Mouse (Mus musculus): ENCODE measurements around the gene Hadha. TPM values are rescaled to one million over a fixed set of nuclear protein-coding genes. Genes with fewer than 3 reads are reported as not detected.

Hadha gene
- polyA plus RNA-seq, 1 experiment, result 64.9 TPM

GRCm38 (mm10) chr5:30094399-30094798, 60.6 kb downstream of the Hadha start:
- H3K4me1 ChIP-seq (ENCODE audit: control insufficient read depth, insufficient read depth, low read length), result no peaks in the 10 kb centered on the region
- no peak for TF ChIP-seq POLR2A (IDR thresholded peaks at IDR 0.05; ENCODE audit: extremely low read depth, insufficient read depth, low read length)
- TF ChIP-seq CTCF (IDR thresholded peaks at IDR 0.05; ENCODE audit: extremely low read depth, insufficient read depth, low read length), result no peak
- no peak overlapping the region for H3K4me3 ChIP-seq (ENCODE audit: insufficient read depth, low read length)
- no peak overlapping the region for H3K27ac ChIP-seq (ENCODE audit: insufficient read depth, low read length)

DNA sequence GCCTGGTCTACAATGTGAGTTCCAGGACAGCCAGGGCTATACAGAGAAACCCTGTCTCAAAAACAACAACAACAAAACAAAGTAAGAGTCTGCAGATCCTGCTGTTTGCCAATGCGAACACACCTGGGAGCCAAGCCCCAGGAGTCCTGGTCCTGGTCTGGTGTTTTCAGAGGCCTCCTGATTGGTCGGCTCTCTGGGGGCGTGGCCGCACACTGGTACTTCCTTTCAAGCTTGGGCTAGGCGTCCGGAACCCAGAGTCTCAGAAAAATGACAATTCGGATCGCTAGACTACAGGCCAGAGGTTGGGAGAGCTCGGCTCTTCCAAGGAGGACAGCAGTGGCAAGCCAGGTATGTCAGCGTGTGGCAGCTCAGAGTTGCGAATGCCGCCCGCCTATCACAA, 62.3 kb downstream of the Hadha start:
- Histone ChIP-seq H3K4me1 (ENCODE audit: control insufficient read depth, insufficient read depth, low read length) (no peaks in the 10 kb centered on the region), H3K27ac (ENCODE audit: insufficient read depth, low read length) (no peak overlapping the region), H3K4me3 (ENCODE audit: insufficient read depth, low read length) (no peak overlapping the region)
- TF ChIP-seq CTCF (IDR thresholded peaks at IDR 0.05; ENCODE audit: extremely low read depth, insufficient read depth, low read length) (no peak), POLR2A (IDR thresholded peaks at IDR 0.05; ENCODE audit: extremely low read depth, insufficient read depth, low read length) (no peak)

DNA sequence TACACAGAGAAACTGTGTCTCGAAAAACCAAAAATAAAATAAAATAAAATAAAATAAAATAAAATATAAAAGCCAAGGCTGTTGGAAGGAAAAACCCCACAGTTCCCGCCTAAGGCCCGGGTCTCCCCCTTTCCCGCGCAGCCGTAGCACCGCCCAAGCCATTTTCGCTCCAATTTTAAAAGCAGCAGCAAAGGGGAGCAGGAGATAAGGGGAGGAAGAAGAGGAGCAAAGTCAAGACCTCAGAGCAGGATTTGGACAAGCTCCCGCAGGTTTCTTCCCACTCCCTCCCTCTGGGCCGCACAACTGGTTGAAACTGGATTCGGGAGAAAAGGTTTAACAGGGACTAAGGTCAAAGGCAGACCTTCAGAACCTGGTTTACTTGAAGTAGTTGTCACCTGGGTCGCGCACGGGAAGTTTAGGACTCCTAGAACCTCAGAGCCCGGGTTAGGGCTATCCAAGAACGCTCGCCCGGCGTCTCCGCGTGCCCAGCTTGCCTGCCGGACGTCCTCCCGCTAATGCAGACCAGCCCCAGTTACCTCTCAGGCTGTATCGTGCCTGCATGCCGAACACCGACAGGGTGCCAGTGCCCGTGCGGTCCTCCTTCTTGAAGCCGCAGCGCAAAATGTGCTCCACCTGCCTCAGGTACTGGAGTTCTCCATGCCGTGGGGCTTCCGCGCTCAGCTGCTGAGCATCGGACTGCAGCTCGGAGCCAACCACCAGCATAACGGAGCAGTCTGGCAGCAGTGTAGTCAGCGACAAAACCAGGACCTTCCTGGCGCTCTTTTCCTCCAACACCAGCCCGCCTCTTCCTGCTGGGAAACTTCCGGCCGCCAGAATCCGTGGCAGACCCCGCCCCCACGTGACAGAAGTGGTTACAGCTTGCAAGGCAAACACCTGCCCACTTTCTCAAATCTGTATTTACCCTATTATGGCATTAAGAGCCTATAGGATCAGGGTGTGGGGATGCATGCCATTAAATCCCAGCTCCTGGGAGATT, 81.8 kb downstream of the Hadha start, which contains the start of gene Tyms:
Gene Tyms (minus strand): TSS at position 793 of the 997 bp plus-strand sequence.
- Histone ChIP-seq H3K4me1 (ENCODE audit: control insufficient read depth, insufficient read depth, low read length) (no peaks in the 10 kb centered on the region), H3K4me3 (ENCODE audit: insufficient read depth, low read length) (peak within 1 kb of the TSS; percentile 60), H3K27ac (ENCODE audit: insufficient read depth, low read length) (no peak within 1 kb of the TSS)
- peak; percentile 47; the same call in 1 of the 2 replicates for TF ChIP-seq POLR2A (IDR thresholded peaks at IDR 0.05; ENCODE audit: extremely low read depth, insufficient read depth, low read length)
- no peak for TF ChIP-seq CTCF (IDR thresholded peaks at IDR 0.05; ENCODE audit: extremely low read depth, insufficient read depth, low read length)

DNA sequence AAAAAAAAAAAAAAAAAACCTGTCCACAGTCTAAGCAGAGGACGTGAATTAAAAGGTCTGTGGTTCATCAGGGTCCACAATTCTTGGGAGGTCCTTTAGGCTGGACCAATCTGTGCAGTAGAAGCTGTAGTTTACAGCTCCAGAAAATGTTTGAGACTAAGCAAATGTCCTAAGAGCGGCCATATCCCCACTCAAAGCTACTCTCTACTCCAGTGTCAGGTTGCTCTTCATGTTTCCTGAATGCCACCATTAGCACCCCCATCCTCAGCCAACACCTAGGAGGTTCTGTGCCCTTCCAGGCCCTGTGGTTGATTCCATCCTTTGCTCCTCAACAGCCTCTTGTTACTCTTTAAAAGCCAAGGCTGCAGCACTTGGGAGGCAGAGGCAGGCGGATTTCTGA, 82.6 kb downstream of the Hadha start:
- TF ChIP-seq POLR2A (IDR thresholded peaks at IDR 0.05; ENCODE audit: extremely low read depth, insufficient read depth, low read length) (no peak), CTCF (IDR thresholded peaks at IDR 0.05; ENCODE audit: extremely low read depth, insufficient read depth, low read length) (no peak)
- H3K4me1 ChIP-seq (ENCODE audit: control insufficient read depth, insufficient read depth, low read length), result no peaks in the 10 kb centered on the region
- H3K27ac ChIP-seq (ENCODE audit: insufficient read depth, low read length), result no peak overlapping the region
- H3K4me3 ChIP-seq (ENCODE audit: insufficient read depth, low read length), result no peak overlapping the region; the same call in 1 of the 2 replicates

GRCm38 (mm10) chr5:30071677-30072076, 83.3 kb downstream of the Hadha start:
- H3K27ac ChIP-seq (ENCODE audit: insufficient read depth, low read length), result no peak overlapping the region
- TF ChIP-seq POLR2A (IDR thresholded peaks at IDR 0.05; ENCODE audit: extremely low read depth, insufficient read depth, low read length) (no peak), CTCF (IDR thresholded peaks at IDR 0.05; ENCODE audit: extremely low read depth, insufficient read depth, low read length) (no peak)
- no peaks in the 10 kb centered on the region for H3K4me1 ChIP-seq (ENCODE audit: control insufficient read depth, insufficient read depth, low read length)

More at GRCm38 (mm10) chr5:30071677-30072076, 83.3 kb downstream of the Hadha start:
- no peak overlapping the region for H3K4me3 ChIP-seq (ENCODE audit: insufficient read depth, low read length)

Other genes with a start within 250 kb of the Hadha start
- gene Il6, start 142.0 kb downstream of the Hadha start, polyA plus RNA-seq (2012; rRNA removed), result not detected in 2 replicates
- gene Tyms, start 81.5 kb downstream of the Hadha start, polyA plus RNA-seq (2012; rRNA removed), result 3.3 and 4.0 TPM in 2 replicates
- 14.0 and 14.6 TPM in 2 replicates for gene Garem2, start 50.0 kb downstream of the Hadha start, polyA plus RNA-seq (2012; rRNA removed)
- gene 3110082J24Rik, start 49.1 kb downstream of the Hadha start, polyA plus RNA-seq (2012; rRNA removed), result 3.8 and 4.6 TPM in 2 replicates
- gene Hadhb, start 86 bp upstream of the Hadha start, polyA plus RNA-seq (2012; rRNA removed), result 88.0 and 94.8 TPM in 2 replicates
- gene Adgrf3, start 50.6 kb upstream of the Hadha start, polyA plus RNA-seq (2012; rRNA removed), result not detected in 2 replicates
- 29.2 and 32.9 TPM in 2 replicates for gene Selenoi, start 77.4 kb upstream of the Hadha start, polyA plus RNA-seq (2012; rRNA removed)
- 12.2 and 13.7 TPM in 2 replicates for gene Drc1, start 126.2 kb upstream of the Hadha start, polyA plus RNA-seq (2012; rRNA removed)